ENCODE assay signal across 23 mouse cellular contexts in genomic region chr16:64885547-64885946, GRCm38 (mm10). TPM values are rescaled to one million over a fixed set of nuclear protein-coding genes. Genes with fewer than 3 reads are reported as not detected.
DNase-seq lines count a peak whose midpoint lies in the region; TF ChIP-seq lines count a peak whose summit lies in the region.
"Had no signal": no experiment of that assay in that cellular context is flagged by ENCODE, and none has a peak within 500 bp of the region (broad histone marks: within the 10 kb centered on the region; RNA-seq: fewer than 3 reads in every experiment).

No protein-coding gene starts in this region.

- no peak for TF ChIP-seq EP300 in ES-Bruce4 (IDR thresholded peaks at IDR 0.05; ENCODE audit: insufficient read depth, low read depth, low read length)
- no peak for TF ChIP-seq EP300 in MEL (IDR thresholded peaks at IDR 0.05; ENCODE audit: low read depth in 1 of 2, low read length in 2 of 2)

- H3K4me3 ChIP-seq in ES-Bruce4 (ENCODE audit: low read depth, low read length) (no peak overlapping the region), MEL (ENCODE audit: control insufficient read depth in 1 of 2, insufficient read depth in 1 of 2, low read depth in 2 of 2, low read length in 2 of 2) (no peak overlapping the region)
- H3K4me3 ChIP-seq: forebrain, embryonic 10.5 days; forebrain, embryonic 13.5 days; heart, embryonic 12.5 days; heart, embryonic 15.5 days; hindbrain, embryonic 10.5 days had no signal

- no peaks in the 10 kb centered on the region for H3K79me2 ChIP-seq in MEL (ENCODE audit: control insufficient read depth, insufficient read depth, low read length, poor library complexity)

- H3K9me3 ChIP-seq in ES-Bruce4 (replicated peaks; ENCODE audit: control insufficient read depth, insufficient read depth, low read length, poor library complexity, severe bottlenecking) (peaks cover 35% of the 10 kb centered on the region), MEL (replicated peaks; ENCODE audit: insufficient read depth, low read length) (no peaks in the 10 kb centered on the region)

- no peaks in the 10 kb centered on the region for H3K36me3 ChIP-seq in ES-Bruce4 (ENCODE audit: control insufficient read depth, insufficient read depth, low read length, poor library complexity, severe bottlenecking)
- peaks cover 0 to 11% of the 10 kb centered on the region in 2 experiments; a peak in 2 of 4 replicates for H3K36me3 ChIP-seq in MEL (ENCODE audit: control insufficient read depth in 1 of 2, insufficient read depth in 2 of 2, low read length in 2 of 2)
- H3K36me3 ChIP-seq: forebrain, embryonic 10.5 days; heart, embryonic 12.5 days; heart, embryonic 15.5 days; hindbrain, embryonic 10.5 days had no signal

- H3K4me1 ChIP-seq in ES-Bruce4 (ENCODE audit: control insufficient read depth, insufficient read depth, low read length), result no peaks in the 10 kb centered on the region
- peaks cover 3 to 12% of the 10 kb centered on the region in 2 experiments; a peak in 3 of 4 replicates for H3K4me1 ChIP-seq in MEL (ENCODE audit: control insufficient read depth in 1 of 2, insufficient read depth in 2 of 2, low read length in 2 of 2)

- TF ChIP-seq RAD21 in MEL (IDR thresholded peaks at IDR 0.05; ENCODE audit: low read depth, low read length), result no peak

- no peak overlapping the region for H3K9ac ChIP-seq in ES-Bruce4 (ENCODE audit: low read depth, poor library complexity, severe bottlenecking)
- H3K9ac ChIP-seq in MEL (ENCODE audit: control insufficient read depth, low read depth, low read length, poor library complexity, severe bottlenecking), result no peak overlapping the region
- H3K9ac ChIP-seq: forebrain, embryonic 13.5 days; heart, embryonic 12.5 days; heart, embryonic 15.5 days; hindbrain, embryonic 14.5 days had no signal

- no peak for TF ChIP-seq CTCF in ES-Bruce4 (IDR thresholded peaks at IDR 0.05; ENCODE audit: low read depth, low read length)
- TF ChIP-seq CTCF in MEL (IDR thresholded peaks at IDR 0.05 in 2 of 3, conservative IDR thresholded peaks at IDR 0.05 in 1 of 3; ENCODE audit: control insufficient read depth in 1 of 3, insufficient read depth in 1 of 3, low read depth in 2 of 3, low read length in 3 of 3, poor library complexity in 1 of 3, severe bottlenecking in 1 of 3), result no peak

- peak overlapping the region; percentile 84 for H3K27ac ChIP-seq in ES-Bruce4 (ENCODE audit: insufficient read depth, low read length)
- H3K27ac ChIP-seq in MEL (ENCODE audit: control insufficient read depth, low read depth, low read length), result no peak overlapping the region
- H3K27ac ChIP-seq: forebrain, embryonic 10.5 days; forebrain, embryonic 13.5 days; heart, embryonic 15.5 days; hindbrain, embryonic 10.5 days; hindbrain, embryonic 14.5 days; hindbrain, postnatal 0 days had no signal

- peak; percentile 18 to 38 for DNase-seq in adrenal gland, adult (ENCODE audit: inconsistent age in 2 of 2, low spot score in 1 of 2)
- DNase-seq in adrenal gland, adult 2 months, result no peak
- DNase-seq in MEL (ENCODE audit: low read depth, low spot score), result no peak
- DNase-seq in right cerebral cortex, postnatal 36 days (ENCODE audit: low spot score in 2 of 2), result no peak
- no peak for DNase-seq in kidney, adult 8-10 months
- DNase-seq: cerebellum, adult 11 months; cerebellum, adult 2 months; cerebellum, adult 9-11 months; cerebellum, postnatal 25 days; gastrocnemius, postnatal 10 days; gastrocnemius, postnatal 36 days; heart, postnatal 10 days; heart, postnatal 36 days; kidney, adult 2 months had no signal

- no peak for TF ChIP-seq POLR2A in ES-Bruce4 (IDR thresholded peaks at IDR 0.05; ENCODE audit: insufficient read depth, low read length)
- no peak for TF ChIP-seq POLR2A in MEL (IDR thresholded peaks at IDR 0.05; ENCODE audit: control insufficient read depth in 1 of 2, insufficient read depth in 1 of 2, low read depth in 1 of 2, low read length in 2 of 2, poor library complexity in 1 of 2)

- H3K27me3 ChIP-seq in ES-Bruce4 (ENCODE audit: control insufficient read depth, insufficient read depth, low read length, poor library complexity, severe bottlenecking), result no peaks in the 10 kb centered on the region
- no peaks in the 10 kb centered on the region for H3K27me3 ChIP-seq in MEL (ENCODE audit: control insufficient read depth in 1 of 2, insufficient read depth in 2 of 2, low read length in 2 of 2)
- H3K27me3 ChIP-seq: forebrain, embryonic 13.5 days; heart, embryonic 12.5 days; heart, embryonic 15.5 days; Patski had no signal

TF ChIP-seq in MEL, 35 proteins besides CTCF, POLR2A, EP300 and RAD21:
- TF ChIP-seq TBP (IDR thresholded peaks at IDR 0.05; ENCODE audit: low read depth, low read length), result peak; percentile 70
- no peak for TF ChIP-seq SIN3A (IDR thresholded peaks at IDR 0.05; ENCODE audit: low read length)
- TF ChIP-seq MAX (IDR thresholded peaks at IDR 0.05; ENCODE audit: low read length), result peak; percentile 21; the same call in 1 of the 2 replicates
- TF ChIP-seq GABPA (IDR thresholded peaks at IDR 0.05; ENCODE audit: low read depth, low read length), result no peak

RNA-seq across cellular contexts. Expression of gene Cggbp1, which starts 33.8 kb away (rescaled TPM):
- total RNA-seq in adrenal gland, adult 2 months (2021), result 100 to 1,000 TPM; 122 to 174 TPM
- 4.8 and 6.4 TPM in 2 replicates for polyA plus RNA-seq in adrenal gland, adult 2 months (2012; rRNA removed)
- polyA plus RNA-seq in ES-Bruce4 (2011; ENCODE audit: insufficient read depth, insufficient read length, low read depth, missing spikeins) (60.9 and 72.9 TPM in 2 replicates), MEL (2012; ENCODE audit: insufficient read depth in 1 of 2, insufficient read length in 2 of 2, low read depth in 1 of 2, low replicate concordance in 2 of 2, missing spikeins in 1 of 2) (10 to 100 TPM; 62.2 to 65.5 TPM)
- 35.1 and 36.3 TPM in 2 replicates for total RNA-seq in MEL (2012; rRNA removed)

RNA-seq across cellular contexts. Expression of gene Zfp654, which starts 34.1 kb away (rescaled TPM):
- total RNA-seq in adrenal gland, adult 2 months (2021), result 10 to 100 TPM; 19.0 to 19.1 TPM
- 0.48 and 0.65 TPM in 2 replicates for polyA plus RNA-seq in adrenal gland, adult 2 months (2012; rRNA removed)
- 12.0 and 12.1 TPM in 2 replicates for polyA plus RNA-seq in ES-Bruce4 (2011; ENCODE audit: insufficient read depth, insufficient read length, low read depth, missing spikeins)
- 5.0 and 5.9 TPM in 2 replicates for total RNA-seq in MEL (2012; rRNA removed)
- 10 to 100 TPM in 1 of 2 experiments, 1 to 10 TPM in 1; 6.9 to 61.6 TPM for polyA plus RNA-seq in MEL (2012; ENCODE audit: insufficient read depth in 1 of 2, insufficient read length in 2 of 2, low read depth in 1 of 2, low replicate concordance in 2 of 2, missing spikeins in 1 of 2)

Comparison
In these comparisons a context has a peak if more than half of its experiments do, and no peak if none do; other contexts are left out.
1. DNase-seq: peak in adrenal gland, adult (2 of 2); none in adrenal gland, adult 2 months (single experiment), MEL (single experiment), right cerebral cortex, postnatal 36 days (0 of 2) and kidney, adult 8-10 months (0 of 2).